Mouse (Mus musculus): Measurements from ENCODE around the gene Kif5c.

DNA sequence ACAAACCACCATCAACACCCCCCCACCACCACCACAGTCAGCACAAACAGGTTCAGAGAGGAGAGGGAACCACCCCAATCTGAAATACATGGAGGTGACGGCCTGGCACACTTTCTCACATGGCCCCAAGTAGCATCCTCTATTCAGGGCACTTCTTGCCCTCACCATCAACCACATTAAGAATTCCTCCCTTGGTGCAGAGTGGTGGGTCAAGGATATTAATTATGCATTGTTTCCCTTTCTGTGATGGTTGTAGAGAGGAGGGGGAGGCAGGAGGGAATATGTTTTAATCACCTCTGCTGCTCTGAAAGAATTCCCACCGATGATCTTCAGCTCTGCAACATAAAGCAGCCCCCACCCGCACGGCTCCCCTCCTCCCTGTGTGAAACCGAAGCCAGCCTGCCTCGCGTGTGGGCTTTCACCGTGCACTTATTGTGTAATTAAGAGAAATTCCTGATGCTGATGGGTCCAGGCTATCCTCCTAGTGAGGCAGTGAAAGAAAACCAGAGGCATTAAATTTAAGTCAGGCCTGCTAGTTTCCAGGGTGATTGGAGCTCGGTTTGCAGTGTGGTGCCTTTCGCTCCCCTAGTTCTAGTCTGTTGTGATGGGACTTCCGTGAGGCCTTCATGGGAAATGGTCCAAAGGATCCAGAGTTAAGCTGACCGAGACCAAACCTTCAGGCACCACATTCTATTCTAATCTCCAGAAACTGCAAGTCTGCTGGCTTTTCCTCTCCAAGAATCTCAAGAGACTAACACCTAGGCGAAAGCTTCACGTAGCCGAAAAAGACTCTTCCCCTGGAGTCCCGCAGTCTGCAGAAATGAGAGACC is 60.3 kb downstream of the Kif5c start:
- TF ChIP-seq TAL1 (IDR thresholded peaks at IDR 0.05; ENCODE audit: low read length) (no peak), GATA1 (IDR thresholded peaks at IDR 0.05; ENCODE audit: low read length) (no peak)

Data from erythroblast, embryonic 14.5 days (primary cell).